Mouse (Mus musculus): ENCODE results near the gene Zswim3.

DNA sequence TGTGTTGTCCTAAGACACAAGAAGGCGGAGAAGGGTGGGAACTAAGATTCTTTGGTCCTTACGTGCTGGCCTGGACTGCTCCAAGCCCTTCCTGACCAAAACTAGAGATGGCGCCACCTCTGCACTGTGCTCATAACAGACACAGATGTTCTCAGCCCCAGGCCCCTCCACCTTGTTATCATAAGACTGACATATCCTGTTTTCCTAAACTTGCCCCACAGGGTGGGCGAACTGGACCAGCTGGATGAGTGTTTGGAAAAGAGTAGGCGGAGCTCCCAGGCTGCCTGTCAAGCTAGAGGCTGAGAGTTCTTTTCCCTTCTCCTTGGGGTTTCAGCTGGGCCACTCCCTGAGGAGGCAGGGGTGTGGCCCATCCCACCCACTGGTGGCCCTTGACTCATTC, 12.8 kb downstream of the Zswim3 start:
- TF ChIP-seq CTCF (IDR thresholded peaks at IDR 0.05; ENCODE audit: low read depth) = peak; percentile 21; the same call in 1 of the 2 replicates
- TF ChIP-seq EP300 (IDR thresholded peaks at IDR 0.05; ENCODE audit: low read depth) = no peak
